Mouse (Mus musculus) embryonic facial prominence, embryonic 14.5 days (tissue): Measurements from ENCODE around the gene Parpbp. TPM values are rescaled to one million over a fixed set of nuclear protein-coding genes. Genes with fewer than 3 reads are reported as not detected.

Source experiments
- ATAC-seq: fragments of 200-750 bp; cut with Nextera tagmentation; 2 replicates; pipeline ENCODE4 v1.8.0; 2017; ENCODE audit warnings: low read depth, moderate number of reproducible peaks, moderate TSS enrichment
- DNase-seq: peaks from one replicate; pipeline ENCODE4 v3.0.0-alpha.2; 2015; ENCODE audit warnings: low spot score
- H3K27ac ChIP-seq: fragments of 300-500 bp; sonication (generic); replicated peaks from 2 replicates; pipeline ENCODE4 v1.5.1; 2014; ENCODE audit warnings: low read depth, mild to moderate bottlenecking, low read length, moderate library complexity
- H3K27me3 ChIP-seq: fragments of 300-500 bp; sonication (generic); replicated peaks from 2 replicates; pipeline ENCODE4 v1.6.1; 2014; ENCODE audit warnings: low read length; ENCODE audit not compliant: control insufficient read depth, insufficient read depth
- H3K36me3 ChIP-seq: fragments of 300-500 bp; sonication (generic); 2 replicates; pipeline ENCODE4 v1.6.1; 2014; ENCODE audit warnings: low read length, mixed read lengths; ENCODE audit not compliant: control insufficient read depth, insufficient read depth
- H3K4me1 ChIP-seq: fragments of 300-500 bp; sonication (generic); 2 replicates; pipeline ENCODE4 v1.6.1; 2014; ENCODE audit warnings: antibody characterized with exemption, low read length; ENCODE audit not compliant: control insufficient read depth, insufficient read depth
- H3K4me2 ChIP-seq: fragments of 300-500 bp; sonication (generic); 2 replicates; pipeline ENCODE4 v1.6.1; 2014; ENCODE audit warnings: low read depth, mild to moderate bottlenecking, low read length, moderate library complexity, mixed read lengths
- H3K4me3 ChIP-seq: fragments of 300-500 bp; sonication (generic); 2 replicates; pipeline ENCODE4 v1.5.1; 2014; ENCODE audit warnings: low read depth, mild to moderate bottlenecking, low read length
- H3K9ac ChIP-seq: fragments of 300-500 bp; sonication (generic); 2 replicates; pipeline ENCODE4 v1.6.1; 2014; ENCODE audit warnings: low read depth, mild to moderate bottlenecking, low read length, moderate library complexity, mixed read lengths
- H3K9me3 ChIP-seq: fragments of 300-500 bp; sonication (generic); 2 replicates; pipeline ENCODE4 v1.6.1; 2016; ENCODE audit warnings: low read length; ENCODE audit not compliant: control insufficient read depth
- WGBS: fragments of 180-500 bp; shearing (Covaris S2); extraction: QIAGEN DNeasy Blood & Tissue Kit; methylation state at CpG from one replicate; pipeline ENCODE4 v1.1.7; 2014; 5-methylcytosine and 5-hydroxymethylcytosine counted together
- polyA plus RNA-seq: library from polyadenylated mRNA; unstranded; fragments of >200 nt; fragmentation: Nextera tagmentation; extraction: Ambion mirVana; gene quantifications from 2 replicates; pipeline ENCODE4 v1.2.1, GENCODE M21; 2014

The Parpbp gene
- polyA plus RNA-seq: 10.4 and 14.0 TPM in 2 replicates

- under 1% methylated on average over 44 of the region's 53 CpGs for WGBS
- H3K27me3 ChIP-seq: no peaks in the 10 kb centered on the region
- H3K4me1 ChIP-seq: peaks cover 16% of the 10 kb centered on the region
- DNase-seq (peak; percentile 89), ATAC-seq (peak; percentile 97)
- H3K36me3 ChIP-seq: peaks cover 22% of the 10 kb centered on the region; the same call in 1 of the 2 replicates
- peak within 1 kb of the TSS; percentile 86 for H3K4me3 ChIP-seq
- peak within 1 kb of the TSS; percentile 74 for H3K4me2 ChIP-seq
- H3K9me3 ChIP-seq: no peaks in the 10 kb centered on the region
- no peak within 1 kb of the TSS for H3K27ac ChIP-seq
- H3K9ac ChIP-seq: peak within 1 kb of the TSS; percentile 86
Measured at GRCm38 (mm10) chr10:88146707-88147477, at the start of gene Parpbp, which contains the start of gene Nup37. TSS of gene Parpbp (minus strand) at chr10:88146941. TSS of gene Nup37 (plus strand) at chr10:88146992.

- Histone ChIP-seq H3K36me3 (peaks cover 24% of the 10 kb centered on the region; the same call in 1 of the 2 replicates), H3K27ac (no peak overlapping the region), H3K4me1 (no peaks in the 10 kb centered on the region), H3K9me3 (0 out of 2 replicates have a peak, but pooled peaks cover 4% of the 10 kb centered on the region), H3K4me3 (no peak overlapping the region), H3K4me2 (no peak overlapping the region), H3K9ac (no peak overlapping the region), H3K27me3 (no peaks in the 10 kb centered on the region)
- DNase-seq (peak; percentile 10), ATAC-seq (no peak)
- WGBS: 67% methylated on average over 7 of the region's 7 CpGs
Measured at GRCm38 (mm10) chr10:88167438-88168077, 20.8 kb upstream of the Parpbp start.

GRCm38 (mm10) chr10:88166158-88166557, 19.4 kb upstream of the Parpbp start:
- peaks cover 32% of the 10 kb centered on the region for H3K36me3 ChIP-seq
- DNase-seq (no peak), ATAC-seq (no peak)
- H3K9me3 ChIP-seq: 0 out of 2 replicates have a peak, but pooled peaks cover 4% of the 10 kb centered on the region
- no peak overlapping the region for H3K27ac ChIP-seq
- 96% methylated on average over 3 of the region's 3 CpGs for WGBS
- H3K9ac ChIP-seq: no peak overlapping the region
- H3K4me3 ChIP-seq: no peak overlapping the region
- no peak overlapping the region for H3K4me2 ChIP-seq
- H3K4me1 ChIP-seq: no peaks in the 10 kb centered on the region
- no peaks in the 10 kb centered on the region for H3K27me3 ChIP-seq

GRCm38 (mm10) chr10:88162676-88163075, 15.9 kb upstream of the Parpbp start:
- peaks cover 53% of the 10 kb centered on the region for H3K36me3 ChIP-seq
- H3K9me3 ChIP-seq: 0 out of 2 replicates have a peak, but pooled peaks cover 4% of the 10 kb centered on the region
- H3K27ac ChIP-seq: no peak overlapping the region
- H3K4me2 ChIP-seq: no peak overlapping the region
- no peak for DNase-seq
- no peaks in the 10 kb centered on the region for H3K4me1 ChIP-seq
- 92% methylated on average over 5 of the region's 5 CpGs for WGBS
- no peak for ATAC-seq
- no peak overlapping the region for H3K4me3 ChIP-seq
- H3K9ac ChIP-seq: no peak overlapping the region
- H3K27me3 ChIP-seq: no peaks in the 10 kb centered on the region

- no peaks in the 10 kb centered on the region for H3K4me1 ChIP-seq
- H3K27ac ChIP-seq: no peak overlapping the region
- no peak for ATAC-seq
- H3K9me3 ChIP-seq: 0 out of 2 replicates have a peak, but pooled peaks cover 4% of the 10 kb centered on the region
- no peak overlapping the region for H3K4me3 ChIP-seq
- no peak for DNase-seq
- H3K9ac ChIP-seq: no peak overlapping the region
- H3K27me3 ChIP-seq: no peaks in the 10 kb centered on the region
- no peak overlapping the region for H3K4me2 ChIP-seq
- H3K36me3 ChIP-seq: peaks cover 58% of the 10 kb centered on the region
- WGBS: 98% methylated on average over 2 of the region's 2 CpGs
Measured at GRCm38 (mm10) chr10:88162096-88162495, 15.4 kb upstream of the Parpbp start.

GRCm38 (mm10) chr10:88151658-88152057, 4.9 kb upstream of the Parpbp start:
- WGBS: 62% methylated on average over 6 of the region's 6 CpGs
- Histone ChIP-seq H3K9me3 (no peaks in the 10 kb centered on the region), H3K27me3 (no peaks in the 10 kb centered on the region), H3K4me2 (no peak overlapping the region), H3K36me3 (peaks cover 46% of the 10 kb centered on the region), H3K4me1 (peaks cover 5% of the 10 kb centered on the region; the same call in 1 of the 2 replicates), H3K9ac (no peak overlapping the region), H3K4me3 (no peak overlapping the region), H3K27ac (no peak overlapping the region)
- no peak for ATAC-seq
- DNase-seq: peak; percentile 6

GRCm38 (mm10) chr10:88150381-88150780, 3.6 kb upstream of the Parpbp start:
- no peak overlapping the region for H3K4me2 ChIP-seq
- WGBS: 89% methylated on average over 4 of the region's 4 CpGs

GRCm38 (mm10) chr10:88146187-88146586, 554 bp downstream of the Parpbp start:
- no peak for DNase-seq
- Histone ChIP-seq H3K36me3 (peaks cover 22% of the 10 kb centered on the region; the same call in 1 of the 2 replicates), H3K4me3 (peak overlapping the region; percentile 86), H3K9ac (peak overlapping the region; percentile 86), H3K4me1 (peaks cover 16% of the 10 kb centered on the region), H3K27me3 (no peaks in the 10 kb centered on the region), H3K4me2 (peak overlapping the region; percentile 74), H3K27ac (no peak overlapping the region), H3K9me3 (no peaks in the 10 kb centered on the region)
- ATAC-seq: 0 out of 2 replicates have a peak, but pooled peaks have one; percentile 2
- 18% methylated on average over 7 of the region's 7 CpGs for WGBS

More at GRCm38 (mm10) chr10:88150381-88150780, 3.6 kb upstream of the Parpbp start:
- no peaks in the 10 kb centered on the region for H3K27me3 ChIP-seq
- H3K4me3 ChIP-seq: no peak overlapping the region
- no peak for ATAC-seq
- peaks cover 41% of the 10 kb centered on the region for H3K36me3 ChIP-seq
- no peaks in the 10 kb centered on the region for H3K9me3 ChIP-seq
- no peak for DNase-seq
- H3K9ac ChIP-seq: no peak overlapping the region
- H3K4me1 ChIP-seq: peaks cover 15% of the 10 kb centered on the region
- no peak overlapping the region for H3K27ac ChIP-seq
